Mouse (Mus musculus) liver, postnatal 0 days (tissue): Measurements from ENCODE around the gene Cops8.

Experiments
- CTCF ChIP-seq: sonication (generic); IDR thresholded peaks from 2 replicates; pipeline ENCODE4 v1.5.1; 2016; ENCODE audit warnings: antibody characterized with exemption, low read depth
- EP300 ChIP-seq: IDR thresholded peaks from 2 replicates; pipeline ENCODE4 v1.6.1; 2016; ENCODE audit warnings: antibody characterized with exemption, low read depth, mild to moderate bottlenecking

DNA sequence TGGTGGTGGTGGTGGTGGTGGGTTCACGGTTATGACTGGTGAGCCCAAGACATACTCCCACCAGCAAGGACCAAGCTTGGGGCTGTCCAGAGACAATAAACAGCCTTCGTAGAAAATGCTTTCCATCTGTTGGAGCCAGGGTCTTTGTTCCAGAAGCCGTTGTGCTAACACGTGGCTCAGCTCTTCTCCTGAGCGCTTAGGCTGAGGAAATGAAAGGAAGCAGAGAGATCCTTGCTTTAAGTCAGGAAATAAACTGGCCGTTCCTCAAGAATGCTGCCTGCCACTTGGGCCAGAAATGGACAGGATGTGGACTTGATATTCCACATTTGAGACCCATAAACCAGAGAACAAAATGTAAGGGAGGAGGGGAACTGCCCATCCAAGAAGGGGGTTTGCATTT, 59.7 kb downstream of the Cops8 start:
- no peak for TF ChIP-seq CTCF
- TF ChIP-seq EP300 = no peak
